Mouse (Mus musculus) hindbrain, embryonic 10.5 days (tissue): ENCODE results near the gene En2. TPM values are rescaled to one million over a fixed set of nuclear protein-coding genes. Genes with fewer than 3 reads are reported as not detected.

Experiments
- DNase-seq: peaks from one replicate; pipeline ENCODE4 v3.0.0-alpha.2; 2017; ENCODE audit warnings: low spot score
- H3K27ac ChIP-seq: fragments of 300-500 bp; sonication (generic); 2 replicates; pipeline ENCODE4 v1.5.1; 2016; ENCODE audit warnings: mild to moderate bottlenecking, moderate library complexity
- H3K27me3 ChIP-seq: fragments of 300-500 bp; sonication (generic); 2 replicates; pipeline ENCODE4 v1.6.1; 2016; ENCODE audit warnings: mild to moderate bottlenecking; ENCODE audit not compliant: poor library complexity, insufficient read depth, severe bottlenecking
- H3K36me3 ChIP-seq: fragments of 300-500 bp; sonication (generic); 2 replicates; pipeline ENCODE4 v1.6.1; 2016; ENCODE audit warnings: mild to moderate bottlenecking, moderate library complexity
- H3K4me1 ChIP-seq: fragments of 300-500 bp; sonication (generic); replicated peaks from 2 replicates; pipeline ENCODE4 v1.6.1; 2016; ENCODE audit warnings: mild to moderate bottlenecking
- H3K4me3 ChIP-seq: fragments of 300-500 bp; sonication (generic); 2 replicates; pipeline ENCODE4 v1.5.1; 2016; ENCODE audit warnings: mild to moderate bottlenecking, moderate library complexity
- H3K9me3 ChIP-seq: fragments of 300-500 bp; sonication (generic); 2 replicates; pipeline ENCODE4 v1.6.1; 2016; ENCODE audit warnings: mild to moderate bottlenecking, moderate library complexity
- WGBS: fragments of 180-500 bp; shearing (Covaris S2); methylation state at CpG from one replicate; pipeline ENCODE4 v1.1.7; 2016; 5-methylcytosine and 5-hydroxymethylcytosine counted together
- polyA plus RNA-seq: library from polyadenylated mRNA; unstranded; fragments of >200 nt; fragmentation: Nextera tagmentation; extraction: Ambion mirVana; gene quantifications from 2 replicates; pipeline ENCODE4 v1.2.1, GENCODE M21; 2016

En2 gene
- polyA plus RNA-seq, 1 experiment from 2014 or later = 0.50 TPM

DNA sequence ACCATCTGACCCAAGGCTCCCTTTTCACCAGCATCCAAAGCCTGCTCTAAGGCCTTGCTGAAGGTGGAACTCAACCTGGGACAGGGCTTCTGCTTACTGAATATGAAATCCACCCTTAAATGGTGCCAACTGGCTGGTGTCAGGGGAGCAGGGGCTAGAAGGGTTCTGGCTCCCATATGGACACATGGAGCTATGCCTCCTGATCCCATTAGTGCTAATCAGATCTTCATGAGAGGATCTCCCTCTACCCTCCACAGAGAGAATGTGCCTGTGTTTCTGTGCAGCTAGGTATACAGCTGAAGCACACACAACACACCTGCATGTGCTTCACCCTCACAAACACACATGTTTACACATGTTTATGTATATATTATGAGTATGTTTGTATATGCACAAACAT, 20.9 kb upstream of the En2 start:
- H3K27me3 ChIP-seq = peaks cover 34% of the 10 kb centered on the region
- no peaks in the 10 kb centered on the region for H3K36me3 ChIP-seq
- H3K9me3 ChIP-seq = no peaks in the 10 kb centered on the region
- no peak overlapping the region for H3K4me3 ChIP-seq
- no peak for DNase-seq
- no peak overlapping the region for H3K27ac ChIP-seq
- H3K4me1 ChIP-seq = no peaks in the 10 kb centered on the region

DNA sequence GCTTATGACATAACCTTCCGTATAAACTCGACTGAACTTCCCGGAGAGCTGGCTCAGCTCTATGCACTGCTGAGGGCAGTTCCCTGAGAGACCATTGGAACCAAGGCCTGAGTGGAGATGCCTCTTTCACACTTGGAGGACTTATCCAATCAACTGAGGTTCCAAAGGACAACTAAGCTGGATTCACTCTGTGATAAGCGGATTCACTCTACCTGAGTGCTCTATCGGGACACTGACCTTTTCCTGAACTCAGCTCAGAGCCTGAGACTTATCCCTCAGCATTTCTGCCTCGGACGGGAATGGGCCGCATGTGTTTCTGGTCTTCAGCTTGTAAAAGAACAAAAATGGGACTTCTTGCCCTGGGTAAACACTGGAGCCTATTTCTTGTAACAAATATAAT, 19.5 kb upstream of the En2 start:
- Histone ChIP-seq H3K27me3 (peaks cover 48% of the 10 kb centered on the region), H3K27ac (no peak overlapping the region), H3K4me3 (no peak overlapping the region), H3K9me3 (no peaks in the 10 kb centered on the region), H3K36me3 (no peaks in the 10 kb centered on the region), H3K4me1 (no peaks in the 10 kb centered on the region)
- 85% methylated on average over 8 of the region's 8 CpGs for WGBS
- DNase-seq = no peak

DNA sequence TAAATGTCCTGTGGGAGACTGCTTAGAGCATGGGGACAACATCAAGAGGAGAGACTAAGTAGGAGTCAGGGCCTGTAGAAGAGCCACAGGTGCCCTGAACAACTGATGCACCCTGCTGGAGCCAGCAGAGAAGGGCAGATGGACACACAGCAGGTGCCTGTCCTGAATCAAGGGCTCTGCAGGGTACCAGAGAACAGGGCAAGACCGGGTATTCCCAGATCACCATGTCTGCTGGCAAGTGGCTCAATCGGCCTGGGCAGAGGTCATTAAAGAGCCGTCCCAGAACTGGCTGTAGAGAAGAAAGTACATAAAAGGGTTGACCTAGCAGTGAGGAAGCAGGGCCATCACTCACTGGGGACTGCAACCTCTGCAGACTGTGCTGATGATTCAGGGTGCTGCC, 17.0 kb upstream of the En2 start:
- no peaks in the 10 kb centered on the region for H3K4me1 ChIP-seq
- peaks cover 68% of the 10 kb centered on the region for H3K27me3 ChIP-seq
- H3K4me3 ChIP-seq = no peak overlapping the region
- H3K36me3 ChIP-seq = no peaks in the 10 kb centered on the region
- no peaks in the 10 kb centered on the region for H3K9me3 ChIP-seq
- DNase-seq = no peak
- H3K27ac ChIP-seq = no peak overlapping the region
- WGBS = 40% methylated on average over 3 of the region's 3 CpGs

DNA sequence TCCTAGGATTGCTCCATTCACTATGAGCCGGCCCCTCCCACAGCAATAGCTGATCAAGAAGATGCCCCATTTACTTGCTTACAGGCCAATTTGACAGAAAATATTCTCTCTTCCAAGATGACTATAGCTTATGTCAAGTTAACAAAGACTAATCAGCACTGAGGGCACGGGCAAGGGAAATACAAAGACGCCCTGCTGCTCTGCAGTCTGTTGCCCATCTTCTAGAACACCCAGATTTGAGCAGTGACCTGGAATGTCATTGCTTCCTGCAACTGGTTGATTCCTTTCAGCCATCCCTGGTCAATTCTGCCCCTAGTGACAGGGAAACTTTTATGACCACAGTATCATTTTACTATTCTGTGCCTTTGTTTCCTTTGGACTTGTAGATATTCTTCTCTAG, 16.1 kb upstream of the En2 start:
- H3K4me1 ChIP-seq = no peaks in the 10 kb centered on the region
- H3K36me3 ChIP-seq = no peaks in the 10 kb centered on the region
- H3K9me3 ChIP-seq = no peaks in the 10 kb centered on the region
- 68% methylated on average over 3 of the region's 3 CpGs for WGBS
- no peak for DNase-seq
- no peak overlapping the region for H3K4me3 ChIP-seq
- H3K27me3 ChIP-seq = peaks cover 72% of the 10 kb centered on the region
- no peak overlapping the region for H3K27ac ChIP-seq

DNA sequence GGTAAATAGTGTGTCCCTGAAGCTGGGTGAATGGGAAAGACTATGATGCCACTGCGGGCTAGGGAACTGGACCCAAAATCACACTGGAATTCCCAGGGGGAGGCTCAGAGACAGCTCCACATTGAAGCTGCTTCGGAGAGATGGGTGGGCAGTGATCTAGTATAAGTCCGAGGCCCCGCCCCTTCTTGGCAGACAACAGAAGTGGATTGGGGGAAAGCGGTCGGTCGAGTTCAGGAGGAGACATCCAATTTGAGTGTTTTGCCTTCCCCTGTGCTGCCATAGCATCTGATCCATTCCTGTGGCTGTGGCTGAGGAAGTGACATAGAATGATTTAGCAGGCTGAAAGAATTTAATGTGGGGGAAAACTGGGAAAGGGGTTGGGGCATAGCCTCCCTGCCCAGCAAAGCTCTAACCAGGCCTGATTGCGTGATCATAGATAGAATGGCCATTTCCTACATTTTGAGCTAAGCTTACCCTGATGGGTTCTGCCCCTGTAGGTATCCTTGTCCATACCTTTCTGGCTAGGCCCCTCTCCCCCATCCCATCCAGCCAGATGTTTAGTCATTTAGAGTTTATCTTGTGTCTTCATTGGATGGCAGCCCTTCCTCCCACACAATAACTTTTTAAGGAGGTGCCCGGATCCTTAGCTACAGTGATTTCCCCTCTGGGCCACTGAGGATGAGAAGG, 8.3 kb upstream of the En2 start:
- no peaks in the 10 kb centered on the region for H3K36me3 ChIP-seq
- peaks cover 46% of the 10 kb centered on the region for H3K4me1 ChIP-seq
- peaks cover 99% of the 10 kb centered on the region for H3K27me3 ChIP-seq
- no peaks in the 10 kb centered on the region for H3K9me3 ChIP-seq
- 3% methylated on average over 9 of the region's 9 CpGs for WGBS
- peak overlapping the region; percentile 87; the same call in 1 of the 2 replicates for H3K27ac ChIP-seq
- H3K4me3 ChIP-seq = peak overlapping the region; percentile 45
- no peak for DNase-seq

DNA sequence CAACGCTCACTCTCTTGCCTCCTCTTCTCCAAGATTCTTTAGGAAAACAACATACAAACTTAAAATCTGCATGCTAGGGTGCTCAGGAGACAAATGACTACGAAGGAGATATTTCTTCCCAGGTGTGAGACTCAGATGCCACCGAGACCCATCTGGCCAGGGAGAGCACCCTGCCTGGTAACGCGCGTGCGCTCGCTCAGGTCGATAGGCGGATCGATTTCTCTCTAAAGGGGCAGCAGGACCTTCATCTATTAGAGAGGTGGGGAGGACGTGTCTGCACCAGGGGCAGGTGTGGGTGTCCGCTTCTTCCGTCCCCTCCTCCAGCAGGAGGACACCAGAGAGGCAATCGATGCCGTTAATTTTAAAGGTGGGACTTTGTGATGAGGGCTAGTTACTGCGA, 7.7 kb upstream of the En2 start:
- peaks cover 52% of the 10 kb centered on the region for H3K4me1 ChIP-seq
- no peak for DNase-seq
- peaks cover 99% of the 10 kb centered on the region for H3K27me3 ChIP-seq
- H3K36me3 ChIP-seq = no peaks in the 10 kb centered on the region
- peak overlapping the region; percentile 87 for H3K27ac ChIP-seq
- WGBS = under 1% methylated on average over 17 of the region's 17 CpGs
- peak overlapping the region; percentile 45 for H3K4me3 ChIP-seq
- no peaks in the 10 kb centered on the region for H3K9me3 ChIP-seq

DNA sequence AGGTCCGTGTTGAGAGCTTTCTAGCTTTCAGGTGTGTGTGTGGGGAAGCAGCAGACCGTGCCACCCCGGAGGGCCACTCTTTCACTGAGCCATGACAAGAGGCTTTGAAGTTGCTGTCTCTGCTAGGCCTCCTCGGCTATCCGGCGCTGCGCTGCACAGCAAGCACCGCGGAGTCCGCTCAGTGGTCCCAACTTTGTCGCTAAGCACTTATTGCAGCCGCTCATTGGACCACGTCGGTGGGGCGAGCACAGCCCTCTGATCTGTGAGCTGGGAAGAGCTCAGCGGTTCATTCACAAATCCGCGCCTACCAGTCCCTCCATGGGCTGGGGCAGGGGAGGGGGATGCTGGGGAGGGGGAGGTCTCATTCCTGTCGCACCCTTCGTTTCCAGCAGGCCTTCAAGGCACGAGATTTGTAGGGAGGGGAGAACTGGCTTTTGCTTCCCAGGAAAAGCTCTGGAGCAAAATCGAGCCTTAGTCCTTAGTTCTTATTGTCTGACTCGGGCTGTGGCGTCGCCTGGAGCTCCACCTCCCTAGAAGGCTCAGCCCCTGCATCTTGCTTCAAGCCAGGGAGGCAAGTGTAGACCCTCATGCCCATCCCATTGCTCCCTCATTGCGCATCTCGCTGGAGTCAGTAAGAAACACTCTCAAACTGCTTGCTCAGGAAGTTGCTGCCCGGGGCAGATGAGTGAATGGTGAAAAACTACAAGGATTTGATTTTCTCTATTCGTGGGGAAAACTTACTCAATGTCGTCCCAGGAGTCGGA, 7.0 kb upstream of the En2 start:
- peak overlapping the region; percentile 45 for H3K4me3 ChIP-seq
- peaks cover 99% of the 10 kb centered on the region for H3K27me3 ChIP-seq
- peak; percentile 76 for DNase-seq
- H3K36me3 ChIP-seq = no peaks in the 10 kb centered on the region
- WGBS = under 1% methylated on average over 31 of the region's 31 CpGs
- peak overlapping the region; percentile 87 for H3K27ac ChIP-seq
- no peaks in the 10 kb centered on the region for H3K9me3 ChIP-seq
- peaks cover 54% of the 10 kb centered on the region for H3K4me1 ChIP-seq

DNA sequence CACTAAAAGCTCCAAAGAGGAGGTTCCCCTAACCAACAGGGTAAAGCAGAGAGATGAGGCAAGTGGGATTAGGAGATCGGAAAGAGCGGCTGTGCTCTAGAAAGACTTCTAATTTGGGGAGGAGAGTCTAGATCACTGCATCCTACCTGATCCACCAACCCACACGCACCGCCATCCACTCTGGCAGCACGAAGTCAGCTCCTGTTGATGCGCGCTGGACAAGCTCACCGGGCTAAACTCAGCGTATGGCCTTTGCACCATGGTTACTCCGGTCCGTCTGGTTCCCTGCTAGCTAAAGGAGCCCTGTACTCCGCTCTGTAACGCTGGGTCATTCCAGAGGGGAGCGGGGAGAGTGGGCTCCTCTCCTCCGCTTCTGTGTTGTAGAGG, 6.4 kb upstream of the En2 start:
- Histone ChIP-seq H3K9me3 (no peaks in the 10 kb centered on the region), H3K4me3 (peak overlapping the region; percentile 45), H3K27ac (peak overlapping the region; percentile 87), H3K4me1 (peaks cover 57% of the 10 kb centered on the region), H3K36me3 (no peaks in the 10 kb centered on the region), H3K27me3 (peaks cover 99% of the 10 kb centered on the region)
- peak; percentile 41 for DNase-seq
- WGBS = 1% methylated on average over 15 of the region's 15 CpGs

DNA sequence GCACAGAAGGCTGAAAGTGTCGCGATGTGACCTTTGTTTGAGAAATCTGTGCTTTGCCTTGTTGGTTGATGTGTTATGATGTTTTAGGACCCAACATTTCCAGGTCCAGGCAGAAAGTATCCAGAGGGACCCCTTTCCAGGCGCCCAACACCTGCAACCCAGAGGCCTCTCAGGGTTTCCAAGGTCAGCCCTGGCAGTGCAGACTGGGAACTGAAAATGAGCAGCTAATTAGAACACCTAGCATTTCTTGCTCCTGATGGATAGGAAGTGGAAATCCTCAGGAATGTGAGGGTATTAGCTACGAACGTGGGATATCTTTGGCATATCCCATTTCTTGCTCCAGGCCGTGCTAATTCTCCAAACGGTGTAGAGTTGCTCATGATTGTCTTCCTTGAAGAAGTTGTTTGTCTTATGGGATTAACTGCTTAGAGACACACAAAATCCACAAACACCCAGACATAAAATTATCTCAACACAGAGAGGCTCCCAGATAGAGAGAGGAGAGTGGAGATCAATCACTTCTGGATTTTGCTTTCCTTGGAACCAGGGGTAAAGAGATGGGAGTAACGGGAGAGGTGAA, 5.5 kb upstream of the En2 start:
- Histone ChIP-seq H3K4me1 (peaks cover 63% of the 10 kb centered on the region), H3K27ac (peak overlapping the region; percentile 87), H3K27me3 (peaks cover 100% of the 10 kb centered on the region), H3K4me3 (peak overlapping the region; percentile 45), H3K36me3 (no peaks in the 10 kb centered on the region), H3K9me3 (no peaks in the 10 kb centered on the region)
- peak; percentile 31 for DNase-seq
- WGBS = 3% methylated on average over 8 of the region's 8 CpGs

DNA sequence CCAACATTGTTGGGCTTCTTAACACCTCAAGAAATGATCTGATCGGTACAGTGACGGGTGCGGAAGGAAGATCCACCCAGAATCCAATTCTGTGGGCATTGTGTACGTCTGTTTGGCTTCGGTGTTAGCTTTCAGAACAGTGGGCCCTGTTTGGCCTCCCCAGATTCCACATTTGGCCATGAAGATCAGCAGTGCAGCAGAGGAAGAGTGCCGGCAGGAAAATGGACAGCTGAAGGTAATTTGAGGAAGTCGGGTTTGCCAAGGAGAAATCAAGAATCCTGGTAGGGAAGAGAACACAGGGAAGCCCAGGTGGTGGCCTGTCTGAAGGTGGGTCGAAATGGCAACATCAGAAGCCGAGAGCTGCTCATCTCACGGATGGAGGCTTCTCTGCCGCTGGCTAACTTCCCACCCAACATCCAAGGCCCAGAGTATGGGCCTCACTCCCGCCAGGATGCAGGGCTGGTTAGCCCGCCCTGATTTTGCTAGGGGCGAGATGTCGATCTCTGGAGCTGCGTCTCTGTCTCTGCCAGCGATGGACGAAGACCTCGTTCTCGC, 4.0 kb upstream of the En2 start:
- no peaks in the 10 kb centered on the region for H3K9me3 ChIP-seq
- H3K27me3 ChIP-seq = peaks cover 100% of the 10 kb centered on the region
- no peak for DNase-seq
- peaks cover 77% of the 10 kb centered on the region for H3K4me1 ChIP-seq
- no peaks in the 10 kb centered on the region for H3K36me3 ChIP-seq
- 2% methylated on average over 20 of the region's 20 CpGs for WGBS
- peak overlapping the region; percentile 88 for H3K27ac ChIP-seq
- H3K4me3 ChIP-seq = peak overlapping the region; percentile 48

DNA sequence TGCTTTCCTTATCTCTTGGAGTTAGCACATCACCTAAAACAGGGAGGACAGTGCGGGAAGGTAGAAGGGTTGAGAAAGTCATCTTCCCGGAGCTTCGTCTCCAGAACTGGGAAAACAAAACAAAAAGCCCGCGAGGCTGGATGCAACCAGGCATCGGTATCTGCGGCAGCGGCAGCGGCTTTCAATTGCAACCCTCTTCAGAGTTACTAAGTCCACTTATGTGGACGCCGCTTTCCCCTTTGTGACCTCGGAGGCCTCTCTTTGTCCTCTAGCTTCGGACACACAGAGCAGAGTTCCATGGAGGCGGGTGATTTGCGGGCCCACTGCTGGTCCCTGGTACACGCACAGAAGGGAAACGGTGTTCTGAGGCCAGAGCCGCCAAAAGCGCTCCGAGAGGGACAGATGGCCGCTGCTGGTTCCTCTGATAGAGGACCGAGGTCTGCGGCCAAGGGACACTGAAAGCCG, 3.5 kb upstream of the En2 start:
- H3K4me3 ChIP-seq = peak overlapping the region; percentile 48
- peaks cover 100% of the 10 kb centered on the region for H3K27me3 ChIP-seq
- H3K36me3 ChIP-seq = no peaks in the 10 kb centered on the region
- peak; percentile 69 for DNase-seq
- under 1% methylated on average over 24 of the region's 24 CpGs for WGBS
- peaks cover 79% of the 10 kb centered on the region for H3K4me1 ChIP-seq
- peak overlapping the region; percentile 88 for H3K27ac ChIP-seq
- no peaks in the 10 kb centered on the region for H3K9me3 ChIP-seq

DNA sequence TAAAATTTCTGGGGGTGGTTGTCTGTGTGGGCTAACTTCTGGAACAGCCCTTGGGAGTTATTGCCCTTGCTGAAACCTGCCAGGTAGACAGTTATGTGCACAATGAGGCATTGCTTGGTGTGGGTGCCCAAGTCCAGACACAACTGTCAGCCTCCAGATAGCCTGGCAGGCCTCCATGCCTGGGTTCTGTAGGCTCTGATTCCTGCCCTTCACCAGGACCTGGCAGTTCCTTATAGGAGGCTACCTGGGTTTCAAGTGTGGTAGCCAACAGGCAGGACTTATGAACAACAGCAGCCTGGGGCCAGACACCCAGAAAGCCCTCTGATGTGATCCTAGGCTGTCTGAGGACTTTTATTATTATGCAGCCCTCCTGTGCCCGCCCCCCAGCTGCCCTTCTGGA, 1.6 kb upstream of the En2 start:
- no peaks in the 10 kb centered on the region for H3K9me3 ChIP-seq
- H3K4me3 ChIP-seq = peak overlapping the region; percentile 69
- peaks cover 100% of the 10 kb centered on the region for H3K27me3 ChIP-seq
- H3K4me1 ChIP-seq = peaks cover 61% of the 10 kb centered on the region
- WGBS = 17% methylated on average over 1 of the region's 1 CpGs
- 0 out of 2 replicates have a peak overlapping the region, but pooled peaks have one; percentile 23 for H3K27ac ChIP-seq
- peaks cover 12% of the 10 kb centered on the region for H3K36me3 ChIP-seq
- no peak for DNase-seq
